Mouse (Mus musculus): ENCODE results near the gene Tmem269.
A peak's percentile ranks its signal among the peaks of the same experiment; 100 is the strongest.

Gene Tmem269

GRCm38 (mm10) chr4:119177702-119178101 lies 40.3 kb downstream of the Tmem269 start:
- DNase-seq, result no peak

- DNase-seq, result peak; percentile 97
Measured at GRCm38 (mm10) chr4:119173851-119174453, 44.1 kb downstream of the Tmem269 start, which contains the start of gene Zfp691. Gene Zfp691 (minus strand): TSS chr4:119174195.

- DNase-seq, result no peak
Measured at GRCm38 (mm10) chr4:119172919-119173650, 44.9 kb downstream of the Tmem269 start.

- peak; percentile 87 for DNase-seq
Measured at GRCm38 (mm10) chr4:119167663-119168062, 50.4 kb downstream of the Tmem269 start.

GRCm38 (mm10) chr4:119167068-119167467 lies 50.9 kb downstream of the Tmem269 start:
- no peak for DNase-seq

- DNase-seq, result no peak
Measured at GRCm38 (mm10) chr4:119165916-119166315, 52.1 kb downstream of the Tmem269 start.

- no peak for DNase-seq
Measured at GRCm38 (mm10) chr4:119162990-119163389, 55.0 kb downstream of the Tmem269 start.

GRCm38 (mm10) chr4:119161358-119161757 lies 56.7 kb downstream of the Tmem269 start:
- no peak for DNase-seq

- DNase-seq, result no peak
Measured at GRCm38 (mm10) chr4:119157891-119158290, 60.1 kb downstream of the Tmem269 start.

GRCm38 (mm10) chr4:119157186-119157585 lies 60.8 kb downstream of the Tmem269 start:
- peak; percentile 60 for DNase-seq
